Mouse (Mus musculus) urinary bladder, adult 18-20 months (tissue): ENCODE measurements at regions not wholly inside any gene's neighbourhood (a gene's known extent, or its start where the extent isn't known, plus 50 kb on each side); places are given as distances from the start of the nearest gene placed in this dataset.

Experiments used
- DNase-seq, 2 experiments: peaks; one replicate each; pipeline ENCODE4 v3.0.0; 2022; ENCODE audit warnings: low spot score in 2 of 2, mixed read lengths in 2 of 2

- DNase-seq = no peak
Measured at GRCm38 (mm10) chr4:64832882-64833281, 291.1 kb upstream of the Pappa start.

GRCm38 (mm10) chr4:64874521-64874920 lies 249.5 kb upstream of the Pappa start:
- DNase-seq = peak in 1 of 2 experiments; percentile 11

GRCm38 (mm10) chr4:64876924-64877323 lies 247.1 kb upstream of the Pappa start:
- no peak for DNase-seq

- no peak for DNase-seq
Measured at GRCm38 (mm10) chr4:64897935-64898334, 226.0 kb upstream of the Pappa start.

GRCm38 (mm10) chr4:64901091-64901845 lies 222.7 kb upstream of the Pappa start:
- peak; percentile 3 to 8 for DNase-seq

GRCm38 (mm10) chr4:64923751-64924150 lies 200.2 kb upstream of the Pappa start:
- DNase-seq = no peak

- DNase-seq = no peak
Measured at GRCm38 (mm10) chr4:64928553-64928952, 195.4 kb upstream of the Pappa start.

- no peak for DNase-seq
Measured at GRCm38 (mm10) chr4:64945547-64945946, 178.4 kb upstream of the Pappa start.

GRCm38 (mm10) chr4:64952651-64953050 lies 171.3 kb upstream of the Pappa start:
- DNase-seq = no peak

- DNase-seq = no peak
Measured at GRCm38 (mm10) chr4:64958843-64959242, 165.1 kb upstream of the Pappa start.

GRCm38 (mm10) chr4:64961796-64962195 lies 162.2 kb upstream of the Pappa start:
- DNase-seq = no peak
